Mouse (Mus musculus) liver, embryonic 15.5 days (tissue): ENCODE measurements at regions not wholly inside any gene's neighbourhood (a gene's known extent, or its start where the extent isn't known, plus 50 kb on each side); places are given as distances from the start of the nearest gene placed in this dataset.

Experiments used
- ATAC-seq: fragments of 200-750 bp; cut with Nextera tagmentation; 2 replicates; pipeline ENCODE4 v1.8.0; 2017; ENCODE audit warnings: moderate number of reproducible peaks, mild to moderate bottlenecking, moderate library complexity; ENCODE audit not compliant: insufficient read depth
- H3K27ac ChIP-seq: fragments of 300-500 bp; sonication (generic); replicated peaks from 2 replicates; pipeline ENCODE4 v1.5.1; 2015; ENCODE audit warnings: mild to moderate bottlenecking, inconsistent platforms
- H3K27me3 ChIP-seq: fragments of 300-500 bp; sonication (generic); 2 replicates; pipeline ENCODE4 v1.6.1; 2015; ENCODE audit warnings: mild to moderate bottlenecking, inconsistent platforms
- H3K36me3 ChIP-seq: fragments of 300-500 bp; sonication (generic); replicated peaks from 2 replicates; pipeline ENCODE4 v1.6.1; 2015; ENCODE audit warnings: moderate library complexity, mild to moderate bottlenecking, inconsistent platforms
- H3K4me1 ChIP-seq: fragments of 300-500 bp; sonication (generic); replicated peaks from 2 replicates; pipeline ENCODE4 v1.6.1; 2015; ENCODE audit warnings: inconsistent platforms
- H3K4me2 ChIP-seq: fragments of 300-500 bp; sonication (generic); 2 replicates; pipeline ENCODE4 v1.6.1; 2015; ENCODE audit warnings: moderate library complexity, mild to moderate bottlenecking, inconsistent platforms
- H3K4me3 ChIP-seq: fragments of 300-500 bp; sonication (generic); replicated peaks from 2 replicates; pipeline ENCODE4 v1.5.1; 2015; ENCODE audit warnings: mild to moderate bottlenecking, inconsistent platforms
- H3K9ac ChIP-seq: fragments of 300-500 bp; sonication (generic); 2 replicates; pipeline ENCODE4 v1.6.1; 2015; ENCODE audit warnings: moderate library complexity, mild to moderate bottlenecking, inconsistent platforms
- H3K9me3 ChIP-seq: fragments of 300-500 bp; sonication (generic); replicated peaks from 2 replicates; pipeline ENCODE4 v1.6.1; 2016; ENCODE audit warnings: inconsistent platforms
- WGBS: fragments of 180-500 bp; shearing (Covaris S2); methylation state at CpG from one replicate; pipeline ENCODE4 v1.1.7; 2015; ENCODE audit warnings: mixed read lengths; ENCODE audit not compliant: insufficient replicate concordance; 5-methylcytosine and 5-hydroxymethylcytosine counted together

DNA sequence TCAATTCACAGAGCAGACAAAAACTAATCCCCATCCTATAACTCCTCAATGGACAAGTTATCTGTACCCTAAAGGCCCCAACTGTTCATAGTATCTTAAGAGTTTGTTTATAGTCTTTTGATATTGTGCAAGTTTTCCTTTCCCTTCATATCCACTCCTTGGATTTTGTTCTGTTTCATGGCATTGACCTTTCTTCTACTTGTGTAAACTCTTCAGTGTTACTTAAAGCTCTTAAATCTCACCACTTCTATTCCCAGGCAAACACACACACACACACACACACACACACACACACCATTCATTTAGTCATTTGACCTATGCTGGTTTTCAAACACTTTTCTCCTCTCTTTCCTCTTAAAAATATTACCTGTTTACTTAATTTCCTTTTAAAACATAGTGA, 192.7 kb downstream of the Brinp2 start:
- H3K4me1 ChIP-seq, result no peaks in the 10 kb centered on the region
- no peak overlapping the region for H3K4me3 ChIP-seq
- H3K27me3 ChIP-seq, result no peaks in the 10 kb centered on the region
- H3K27ac ChIP-seq, result no peak overlapping the region
- H3K4me2 ChIP-seq, result no peak overlapping the region
- H3K9ac ChIP-seq, result no peak overlapping the region
- H3K9me3 ChIP-seq, result no peaks in the 10 kb centered on the region
- H3K36me3 ChIP-seq, result no peaks in the 10 kb centered on the region
- no peak for ATAC-seq

DNA sequence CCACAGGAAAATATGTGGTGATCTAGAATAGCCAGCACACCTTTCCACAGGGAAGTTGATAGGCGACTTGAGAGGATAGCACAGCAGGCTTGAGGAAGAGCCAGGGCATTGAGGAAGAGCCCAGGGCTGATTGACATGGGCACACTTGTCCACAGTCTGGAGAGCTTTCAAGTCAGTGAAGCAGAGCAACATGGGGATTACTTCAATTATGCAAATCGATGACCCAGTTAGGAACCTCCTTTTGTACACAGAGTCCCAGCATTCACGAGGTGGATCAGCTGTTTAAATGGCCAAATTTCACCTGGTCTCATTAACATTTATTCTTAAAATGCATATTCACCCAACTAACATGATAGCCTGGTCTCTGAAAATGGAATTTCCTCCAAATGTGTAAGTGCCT, 186.1 kb downstream of the Brinp2 start:
- no peak overlapping the region for H3K4me2 ChIP-seq
- H3K4me1 ChIP-seq, result no peaks in the 10 kb centered on the region
- H3K9ac ChIP-seq, result no peak overlapping the region
- no peaks in the 10 kb centered on the region for H3K27me3 ChIP-seq
- WGBS, result 40% methylated on average over 3 of the region's 3 CpGs
- H3K9me3 ChIP-seq, result no peaks in the 10 kb centered on the region
- H3K36me3 ChIP-seq, result no peaks in the 10 kb centered on the region
- ATAC-seq, result no peak
- H3K27ac ChIP-seq, result no peak overlapping the region
- no peak overlapping the region for H3K4me3 ChIP-seq

DNA sequence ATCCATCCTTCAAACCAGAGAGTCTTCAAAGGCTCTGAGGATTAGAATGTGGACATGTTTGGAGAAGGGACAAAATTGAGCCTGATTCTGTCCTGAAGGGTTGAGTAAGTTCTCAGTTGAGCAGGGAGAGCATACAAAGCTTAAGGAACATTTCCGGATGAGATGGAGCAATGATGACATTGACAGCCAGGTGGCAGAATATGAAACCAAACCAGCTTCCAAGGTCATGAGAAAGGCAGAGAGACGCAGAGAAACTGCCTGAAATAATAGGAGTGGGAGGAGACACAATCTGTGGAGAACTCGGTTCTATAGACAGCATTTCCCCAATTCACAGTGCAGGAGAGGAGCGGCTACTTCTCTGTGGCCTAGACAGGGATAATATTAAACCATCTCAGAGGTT, 176.0 kb downstream of the Brinp2 start:
- H3K36me3 ChIP-seq, result no peaks in the 10 kb centered on the region
- H3K27me3 ChIP-seq, result no peaks in the 10 kb centered on the region
- no peak overlapping the region for H3K4me3 ChIP-seq
- H3K9me3 ChIP-seq, result no peaks in the 10 kb centered on the region
- no peaks in the 10 kb centered on the region for H3K4me1 ChIP-seq
- no peak overlapping the region for H3K27ac ChIP-seq
- no peak for ATAC-seq
- H3K9ac ChIP-seq, result no peak overlapping the region
- H3K4me2 ChIP-seq, result no peak overlapping the region
- WGBS, result 47% methylated on average over 4 of the region's 4 CpGs

DNA sequence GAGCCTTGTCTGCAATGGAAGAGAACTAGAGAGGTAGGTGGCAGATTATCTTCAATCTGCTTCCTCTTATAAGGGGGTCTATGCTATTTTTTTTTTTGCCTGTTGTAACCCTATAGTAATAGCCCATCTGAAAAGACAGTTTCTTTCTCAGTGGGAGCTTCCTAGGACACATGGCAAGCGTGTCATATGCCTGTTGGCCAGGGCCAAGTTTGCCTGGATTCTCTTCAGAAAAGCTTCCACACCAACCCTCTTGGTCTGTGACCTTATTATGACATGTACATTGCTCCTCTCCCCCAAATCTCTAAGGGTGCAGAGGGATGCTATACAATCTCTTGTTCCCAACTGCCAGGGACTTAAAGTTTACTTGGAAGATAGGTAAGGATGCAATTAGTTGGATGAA, 174.8 kb downstream of the Brinp2 start:
- no peaks in the 10 kb centered on the region for H3K36me3 ChIP-seq
- no peaks in the 10 kb centered on the region for H3K9me3 ChIP-seq
- H3K4me3 ChIP-seq, result no peak overlapping the region
- no peak overlapping the region for H3K4me2 ChIP-seq
- no peaks in the 10 kb centered on the region for H3K4me1 ChIP-seq
- H3K9ac ChIP-seq, result no peak overlapping the region
- H3K27ac ChIP-seq, result no peak overlapping the region
- WGBS, result 42% methylated on average over 1 of the region's 1 CpGs
- no peak for ATAC-seq
- H3K27me3 ChIP-seq, result no peaks in the 10 kb centered on the region

DNA sequence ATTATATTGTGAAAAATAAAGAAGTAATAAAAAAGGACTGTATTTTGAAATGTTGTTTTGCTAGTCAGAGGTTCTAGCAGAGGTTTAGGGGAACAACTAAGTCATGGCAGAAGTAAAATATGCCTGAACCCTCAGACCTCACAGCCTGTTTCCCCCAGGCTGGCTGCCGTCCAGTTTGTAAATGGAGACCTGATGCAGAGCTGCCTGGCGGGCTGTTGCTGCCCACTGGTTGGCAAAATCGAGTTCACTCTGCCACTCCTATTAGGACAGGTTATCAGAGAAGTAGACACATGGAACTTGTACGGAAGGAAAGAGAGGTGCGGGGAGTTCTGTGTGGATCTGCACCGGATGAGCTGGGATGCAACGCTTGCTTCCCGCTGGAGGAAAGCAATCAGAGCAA, 168.5 kb downstream of the Brinp2 start:
- no peak overlapping the region for H3K9ac ChIP-seq
- H3K4me3 ChIP-seq, result no peak overlapping the region
- H3K36me3 ChIP-seq, result no peaks in the 10 kb centered on the region
- WGBS, result 61% methylated on average over 8 of the region's 8 CpGs
- H3K9me3 ChIP-seq, result no peaks in the 10 kb centered on the region
- no peaks in the 10 kb centered on the region for H3K4me1 ChIP-seq
- no peak overlapping the region for H3K27ac ChIP-seq
- no peaks in the 10 kb centered on the region for H3K27me3 ChIP-seq
- H3K4me2 ChIP-seq, result no peak overlapping the region
- no peak for ATAC-seq

DNA sequence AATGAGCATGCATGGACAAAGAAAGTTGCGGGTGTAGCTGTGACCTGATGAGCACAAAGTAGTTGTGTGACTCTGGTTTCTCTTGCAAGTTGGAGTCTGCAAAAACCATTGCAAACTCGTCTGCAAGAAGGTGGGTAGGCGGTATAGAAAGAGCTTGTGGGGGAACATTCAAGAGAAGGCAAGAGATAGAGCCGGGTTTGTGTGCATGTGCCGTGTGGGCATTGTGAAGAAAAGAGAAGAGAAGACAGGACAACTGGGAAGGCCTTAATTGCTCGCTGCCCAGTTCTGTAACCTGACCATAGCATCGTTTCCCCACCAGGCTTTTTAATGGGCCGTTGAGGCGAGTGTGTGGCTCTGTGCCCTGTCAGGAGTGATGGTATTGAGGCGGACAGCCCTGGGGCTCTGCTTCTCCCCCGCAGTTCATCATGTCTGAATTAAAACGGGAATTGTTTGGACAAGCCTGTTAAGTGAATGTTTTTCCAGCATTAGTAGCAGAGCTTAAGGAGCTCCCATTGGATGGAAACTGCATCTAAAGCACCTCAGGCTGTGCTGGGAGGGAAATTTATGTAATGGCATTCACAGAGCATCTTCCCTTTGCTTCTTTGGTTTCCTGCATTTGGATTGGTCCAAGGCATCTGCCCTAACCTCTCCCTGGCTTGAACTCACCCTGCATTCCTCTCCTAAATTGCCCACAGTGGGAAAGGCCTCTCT, 163.1 kb downstream of the Brinp2 start:
- H3K4me3 ChIP-seq, result no peak overlapping the region
- no peaks in the 10 kb centered on the region for H3K9me3 ChIP-seq
- no peak for ATAC-seq
- H3K4me1 ChIP-seq, result no peaks in the 10 kb centered on the region
- 52% methylated on average over 12 of the region's 12 CpGs for WGBS
- no peak overlapping the region for H3K9ac ChIP-seq
- H3K4me2 ChIP-seq, result no peak overlapping the region
- no peaks in the 10 kb centered on the region for H3K27me3 ChIP-seq
- H3K27ac ChIP-seq, result no peak overlapping the region
- H3K36me3 ChIP-seq, result no peaks in the 10 kb centered on the region

DNA sequence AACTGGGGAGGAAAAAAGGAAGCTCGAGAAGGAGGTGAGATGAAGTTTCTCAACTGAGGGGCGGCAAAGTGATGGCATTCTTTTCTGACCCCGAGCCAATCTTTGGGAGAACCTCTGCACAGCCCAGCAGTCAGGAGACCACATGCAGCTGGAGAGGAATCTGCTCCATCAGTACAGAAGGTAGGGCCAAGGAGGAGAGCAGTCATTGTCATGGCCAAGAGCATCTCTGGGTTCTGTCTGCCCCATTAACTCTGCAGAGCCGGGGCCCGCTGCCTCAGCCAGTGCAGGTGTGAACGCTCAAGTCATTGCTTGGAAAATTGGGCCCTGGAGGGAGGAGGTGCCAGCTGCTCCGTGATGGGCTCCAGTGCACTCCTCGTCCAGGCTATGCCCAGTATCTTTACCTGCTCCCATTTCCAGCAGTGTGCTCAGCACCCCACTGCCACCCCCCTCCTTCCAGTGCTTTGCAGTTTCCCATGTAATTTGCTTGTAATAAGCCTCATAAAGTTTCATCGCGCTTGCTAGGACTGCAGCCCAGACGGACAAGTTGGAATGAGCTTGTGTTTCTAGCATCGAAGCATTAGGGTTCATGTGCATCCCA, 162.1 kb downstream of the Brinp2 start:
- no peaks in the 10 kb centered on the region for H3K36me3 ChIP-seq
- no peaks in the 10 kb centered on the region for H3K4me1 ChIP-seq
- no peak overlapping the region for H3K4me2 ChIP-seq
- H3K9me3 ChIP-seq, result no peaks in the 10 kb centered on the region
- H3K9ac ChIP-seq, result no peak overlapping the region
- 61% methylated on average over 12 of the region's 12 CpGs for WGBS
- no peaks in the 10 kb centered on the region for H3K27me3 ChIP-seq
- ATAC-seq, result no peak
- no peak overlapping the region for H3K4me3 ChIP-seq
- no peak overlapping the region for H3K27ac ChIP-seq
